Mouse (Mus musculus) embryonic facial prominence, embryonic 10.5 days (tissue): ENCODE data around the gene Naga. TPM values are rescaled to one million over a fixed set of nuclear protein-coding genes. Genes with fewer than 3 reads are reported as not detected.

ENCODE experiments used
- DNase-seq: peaks from one replicate; pipeline ENCODE4 v3.0.0-alpha.2; 2017; ENCODE audit warnings: low spot score
- H3K27ac ChIP-seq: fragments of 300-500 bp; sonication (generic); replicated peaks from 2 replicates; pipeline ENCODE4 v1.5.1; 2016; ENCODE audit warnings: mild to moderate bottlenecking
- H3K27me3 ChIP-seq: fragments of 300-500 bp; sonication (generic); replicated peaks from 2 replicates; pipeline ENCODE4 v1.6.1; 2016; ENCODE audit warnings: low read depth, mild to moderate bottlenecking; ENCODE audit not compliant: poor library complexity, severe bottlenecking
- H3K36me3 ChIP-seq: fragments of 300-500 bp; sonication (generic); replicated peaks from 2 replicates; pipeline ENCODE4 v1.6.1; 2016; ENCODE audit warnings: mild to moderate bottlenecking, moderate library complexity
- H3K4me1 ChIP-seq: fragments of 300-500 bp; sonication (generic); 2 replicates; pipeline ENCODE4 v1.6.1; 2016
- H3K4me3 ChIP-seq: fragments of 300-500 bp; sonication (generic); 2 replicates; pipeline ENCODE4 v1.5.1; 2016; ENCODE audit warnings: mild to moderate bottlenecking, moderate library complexity
- H3K9me3 ChIP-seq: fragments of 300-500 bp; sonication (generic); 2 replicates; pipeline ENCODE4 v1.6.1; 2016; ENCODE audit warnings: mild to moderate bottlenecking
- WGBS: fragments of 180-500 bp; shearing (Covaris S2); methylation state at CpG from one replicate; pipeline ENCODE4 v1.1.7; 2016; 5-methylcytosine and 5-hydroxymethylcytosine counted together
- polyA plus RNA-seq: library from polyadenylated mRNA; unstranded; fragments of >200 nt; fragmentation: Nextera tagmentation; extraction: Ambion mirVana; gene quantifications from 2 replicates; pipeline ENCODE4 v1.2.1, GENCODE M21; 2016

Gene Naga
- polyA plus RNA-seq, 1 experiment from 2014 or later: 19.2 TPM

DNA sequence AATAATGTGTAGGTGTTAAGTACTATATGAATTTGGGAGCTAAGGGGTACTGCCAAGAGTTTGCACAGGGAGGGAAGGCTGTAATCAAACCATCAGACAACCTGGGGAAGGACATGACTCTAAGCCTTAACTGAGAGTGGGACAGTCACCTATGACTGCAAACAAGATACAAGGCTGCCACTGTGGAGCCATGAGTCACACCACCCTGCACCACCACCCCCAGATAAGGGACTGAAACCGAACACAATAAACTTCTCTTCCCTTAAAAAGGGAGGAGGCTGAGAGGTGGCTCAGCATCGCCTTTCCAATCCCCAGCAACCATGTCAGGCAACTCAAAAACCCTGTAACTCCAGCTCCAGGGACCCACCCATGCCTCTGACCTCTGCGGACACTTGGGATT, 12.8 kb upstream of the Naga start:
- H3K4me1 ChIP-seq: peaks cover 35% of the 10 kb centered on the region
- H3K27ac ChIP-seq: no peak overlapping the region
- peaks cover 44% of the 10 kb centered on the region for H3K36me3 ChIP-seq
- DNase-seq: no peak
- WGBS: 85% methylated on average over 3 of the region's 3 CpGs
- H3K4me3 ChIP-seq: no peak overlapping the region
- no peaks in the 10 kb centered on the region for H3K9me3 ChIP-seq
- no peaks in the 10 kb centered on the region for H3K27me3 ChIP-seq

DNA sequence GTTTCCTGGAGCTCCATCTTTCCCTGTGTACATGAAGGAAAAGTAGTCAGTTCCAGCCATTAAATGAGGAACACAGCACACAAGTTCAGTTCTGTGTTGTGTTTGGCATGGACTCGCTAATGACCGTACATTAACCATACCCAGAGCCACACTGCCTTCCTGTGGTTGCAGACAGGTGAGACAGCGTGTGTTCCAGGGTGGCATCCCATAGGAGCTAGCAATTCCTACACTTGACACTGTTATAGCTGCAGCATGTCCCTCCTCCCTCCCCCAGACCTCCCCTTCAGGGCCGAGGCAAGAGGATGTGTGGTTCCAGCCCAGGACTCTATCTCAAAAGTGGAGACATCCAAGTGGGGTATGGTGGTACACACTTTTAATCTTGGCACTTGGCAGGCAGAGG, 11.6 kb upstream of the Naga start:
- Histone ChIP-seq H3K27me3 (no peaks in the 10 kb centered on the region), H3K36me3 (peaks cover 44% of the 10 kb centered on the region), H3K4me1 (peaks cover 36% of the 10 kb centered on the region), H3K9me3 (no peaks in the 10 kb centered on the region), H3K4me3 (no peak overlapping the region), H3K27ac (no peak overlapping the region)
- no peak for DNase-seq
- WGBS: 91% methylated on average over 4 of the region's 4 CpGs

DNA sequence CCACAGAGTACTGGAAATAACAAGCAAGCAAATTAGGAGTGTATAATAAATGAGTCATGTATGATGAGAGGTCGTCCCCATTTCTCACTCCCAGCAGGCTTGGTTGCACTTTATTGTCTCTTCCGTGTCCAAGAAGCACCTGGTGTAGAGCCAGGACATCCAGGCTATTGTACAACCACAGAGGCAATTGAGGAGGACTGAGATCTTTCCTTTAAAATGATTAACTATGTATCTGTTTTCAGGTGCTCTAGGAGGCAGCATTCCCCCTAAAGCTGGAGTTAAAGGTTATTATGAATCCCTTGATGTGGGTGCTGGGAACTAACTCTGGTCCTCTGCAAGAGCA, 10.2 kb upstream of the Naga start:
- peaks cover 44% of the 10 kb centered on the region for H3K36me3 ChIP-seq
- no peak overlapping the region for H3K27ac ChIP-seq
- H3K4me1 ChIP-seq: peaks cover 28% of the 10 kb centered on the region
- no peak for DNase-seq
- H3K9me3 ChIP-seq: no peaks in the 10 kb centered on the region
- no peak overlapping the region for H3K4me3 ChIP-seq
- 91% methylated on average over 2 of the region's 2 CpGs for WGBS
- H3K27me3 ChIP-seq: no peaks in the 10 kb centered on the region

DNA sequence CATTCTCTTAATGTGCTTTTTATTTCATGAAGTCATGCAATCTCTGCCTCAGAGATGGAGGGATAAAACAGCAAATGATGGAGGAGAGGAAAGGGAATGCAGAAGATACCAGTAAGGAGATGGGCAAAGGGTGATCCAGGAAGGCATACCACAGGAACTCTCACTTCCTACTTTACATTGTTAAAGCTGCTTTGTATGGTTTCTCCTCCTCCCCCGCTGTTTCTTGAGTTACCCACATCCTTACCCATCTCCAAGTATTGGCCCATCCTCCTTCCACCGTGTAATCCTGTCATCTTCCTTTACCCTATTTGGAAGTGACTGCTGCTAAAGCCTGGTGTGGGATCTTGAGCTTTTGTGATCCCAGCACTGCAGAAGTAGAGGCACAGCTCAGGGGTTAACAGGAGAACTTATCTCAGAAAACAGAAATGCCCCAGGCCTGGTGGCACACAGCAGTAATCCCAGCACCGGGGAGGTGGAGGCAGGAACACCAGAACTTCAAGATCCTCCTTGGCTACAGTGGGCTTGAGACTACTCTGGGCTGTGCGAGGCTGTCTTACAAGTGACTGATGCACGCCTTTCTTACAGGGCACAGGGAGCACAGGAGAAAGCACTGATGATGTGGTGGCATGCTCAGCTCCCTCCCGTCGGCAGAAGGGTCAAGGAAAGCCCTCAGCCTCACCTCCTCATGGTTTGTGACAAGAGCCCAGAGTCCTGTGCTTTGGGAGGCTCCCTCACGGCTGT, 9.7 kb upstream of the Naga start:
- 87% methylated on average over 8 of the region's 8 CpGs for WGBS
- Histone ChIP-seq H3K9me3 (no peaks in the 10 kb centered on the region), H3K27me3 (no peaks in the 10 kb centered on the region), H3K4me1 (peaks cover 27% of the 10 kb centered on the region), H3K27ac (no peak overlapping the region), H3K4me3 (no peak overlapping the region), H3K36me3 (peaks cover 44% of the 10 kb centered on the region)
- no peak for DNase-seq

DNA sequence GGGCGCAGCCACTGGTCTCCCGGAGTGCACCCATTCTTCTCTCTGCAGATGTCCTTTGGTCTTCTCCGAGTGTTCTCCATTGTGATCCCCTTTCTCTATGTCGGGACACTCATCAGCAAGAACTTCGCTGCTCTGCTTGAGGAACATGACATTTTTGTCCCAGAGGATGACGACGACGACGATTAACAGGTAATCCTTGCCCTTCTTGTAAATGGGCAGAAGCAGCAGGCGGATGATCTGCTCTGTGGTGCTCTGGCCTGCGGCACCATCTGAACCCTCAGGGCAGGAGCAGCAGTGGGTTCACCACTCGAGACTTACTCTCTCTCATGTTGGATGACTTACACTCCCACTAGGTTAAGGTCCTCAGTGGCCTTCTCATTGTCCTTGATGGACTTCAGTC, 9.1 kb upstream of the Naga start:
- Histone ChIP-seq H3K36me3 (peaks cover 44% of the 10 kb centered on the region), H3K27me3 (no peaks in the 10 kb centered on the region), H3K27ac (no peak overlapping the region), H3K4me3 (no peak overlapping the region), H3K4me1 (peaks cover 21% of the 10 kb centered on the region), H3K9me3 (no peaks in the 10 kb centered on the region)
- DNase-seq: no peak
- 93% methylated on average over 12 of the region's 12 CpGs for WGBS

DNA sequence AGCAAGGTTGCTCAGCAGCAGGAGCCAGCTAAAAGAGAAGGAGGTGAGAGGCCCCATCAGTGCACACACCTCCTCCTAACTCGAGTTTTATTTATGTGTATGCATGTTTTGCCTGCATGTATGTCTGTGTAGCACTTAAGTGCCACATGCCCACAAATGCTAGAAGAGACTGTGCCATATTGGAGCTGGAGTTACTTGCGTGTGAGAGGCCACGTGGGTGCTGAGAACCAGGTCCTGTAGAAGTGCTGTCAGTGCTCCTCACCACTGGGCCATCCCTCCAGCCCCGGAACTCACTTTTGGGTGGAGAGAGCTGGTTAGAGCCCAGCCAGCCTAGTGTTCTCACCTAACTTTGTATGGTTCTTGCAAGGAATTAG, 8.6 kb upstream of the Naga start:
- H3K9me3 ChIP-seq: no peaks in the 10 kb centered on the region
- peak overlapping the region; percentile 80 for H3K4me3 ChIP-seq
- no peak overlapping the region for H3K27ac ChIP-seq
- no peak for DNase-seq
- H3K36me3 ChIP-seq: peaks cover 44% of the 10 kb centered on the region
- 80% methylated on average over 4 of the region's 4 CpGs for WGBS
- H3K4me1 ChIP-seq: peaks cover 17% of the 10 kb centered on the region
- peaks cover 1% of the 10 kb centered on the region; the same call in 1 of the 2 replicates for H3K27me3 ChIP-seq

DNA sequence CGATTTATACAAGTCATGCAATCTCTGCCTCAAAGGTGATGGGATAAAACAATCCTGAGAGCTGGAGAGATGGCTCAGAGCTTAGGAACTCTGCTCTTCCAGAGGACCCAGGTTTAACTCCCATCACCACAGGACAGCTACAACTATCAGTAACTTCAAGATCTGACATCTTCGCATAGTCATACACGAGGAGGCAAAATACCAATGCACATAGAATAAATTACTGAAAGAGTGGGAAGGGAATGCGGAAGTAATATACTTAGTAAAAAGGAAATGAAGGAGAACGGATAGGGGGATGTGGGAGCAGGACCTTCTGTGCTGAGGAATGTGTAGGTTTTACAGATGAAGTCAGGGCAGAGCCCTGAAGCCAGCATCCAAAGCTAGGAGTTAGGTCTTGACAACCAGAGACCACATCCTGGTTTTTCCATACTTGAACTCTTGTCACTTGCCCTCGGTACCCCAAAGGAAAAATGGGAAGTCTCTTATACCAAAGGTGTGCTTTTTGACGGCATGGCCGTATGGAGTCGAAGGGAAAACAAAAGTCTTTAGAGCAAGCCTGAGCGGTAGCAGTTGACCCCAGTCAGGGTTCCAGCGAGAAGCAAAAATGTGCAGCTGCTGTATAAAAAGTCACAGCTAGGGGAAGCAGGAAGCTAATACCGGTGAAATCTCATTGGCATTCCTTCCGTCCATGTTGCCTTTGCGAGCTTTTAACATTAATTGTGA, 8.0 kb upstream of the Naga start:
- 70% methylated on average over 14 of the region's 14 CpGs for WGBS
- DNase-seq: no peak
- peaks cover 16% of the 10 kb centered on the region for H3K4me1 ChIP-seq
- peak overlapping the region; percentile 80 for H3K4me3 ChIP-seq
- no peaks in the 10 kb centered on the region for H3K9me3 ChIP-seq
- peaks cover 7% of the 10 kb centered on the region for H3K27me3 ChIP-seq
- H3K36me3 ChIP-seq: peaks cover 44% of the 10 kb centered on the region
- H3K27ac ChIP-seq: peak overlapping the region; percentile 96

DNA sequence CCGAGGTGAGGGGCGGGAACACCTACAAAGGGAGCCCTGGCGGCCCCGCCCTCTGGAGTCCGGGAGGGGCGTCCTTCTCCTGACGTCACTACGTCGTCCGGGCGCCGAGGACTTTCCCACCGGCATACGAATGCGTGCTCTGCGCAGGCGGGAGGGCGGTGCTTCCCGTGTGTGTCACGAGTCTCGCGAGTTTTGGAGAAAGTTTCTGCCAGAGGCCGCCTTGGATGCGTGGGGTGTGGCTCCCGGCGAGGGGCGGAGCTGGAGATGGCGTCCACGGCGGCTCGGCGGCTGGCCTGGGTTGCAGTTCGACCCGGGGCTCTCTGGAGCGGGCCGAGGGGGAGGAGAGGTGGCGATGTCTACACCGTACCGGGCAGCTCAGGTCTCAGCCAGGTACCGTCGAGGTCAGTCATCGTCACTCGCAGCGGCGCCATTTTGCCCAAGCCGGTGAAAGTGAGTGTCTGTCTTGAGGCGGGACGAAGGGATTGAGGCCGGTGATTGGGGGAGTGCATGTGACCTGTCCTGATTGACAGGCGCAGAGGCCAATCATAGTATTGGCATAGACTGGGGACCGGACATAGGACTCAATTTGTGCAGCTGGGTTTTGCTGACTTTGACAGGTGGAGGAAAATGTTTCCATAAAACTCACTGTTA, 7.2 kb upstream of the Naga start:
- DNase-seq: peak; percentile 97
- Histone ChIP-seq H3K27ac (peak overlapping the region; percentile 96), H3K4me1 (peaks cover 24% of the 10 kb centered on the region), H3K4me3 (peak overlapping the region; percentile 80), H3K27me3 (peaks cover 15% of the 10 kb centered on the region), H3K9me3 (no peaks in the 10 kb centered on the region), H3K36me3 (peaks cover 36% of the 10 kb centered on the region)
- WGBS: under 1% methylated on average over 51 of the region's 51 CpGs

DNA sequence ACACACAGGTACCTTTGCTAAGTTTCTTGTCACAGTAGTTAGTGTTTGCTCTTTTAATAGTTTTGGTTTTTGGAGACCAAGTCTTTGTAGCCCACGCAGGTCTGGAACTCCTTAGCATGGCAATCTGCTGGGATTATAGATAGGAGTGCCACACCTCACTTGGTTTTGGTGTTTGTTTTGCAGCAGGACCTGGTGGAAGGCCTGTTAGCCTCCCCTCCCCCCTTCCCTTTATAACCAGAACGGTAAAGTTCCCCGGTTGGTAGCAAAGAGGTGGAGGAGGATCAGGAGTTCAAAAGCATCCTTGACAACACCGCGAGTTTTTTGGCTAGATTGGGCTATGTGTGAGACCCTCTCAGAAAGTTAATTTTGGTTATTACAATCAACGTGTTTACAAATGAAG, 6.2 kb upstream of the Naga start:
- WGBS: 89% methylated on average over 6 of the region's 6 CpGs
- H3K9me3 ChIP-seq: no peaks in the 10 kb centered on the region
- H3K27ac ChIP-seq: no peak overlapping the region; the same call in 1 of the 2 replicates
- no peak for DNase-seq
- peaks cover 24% of the 10 kb centered on the region for H3K27me3 ChIP-seq
- no peak overlapping the region for H3K4me3 ChIP-seq
- peaks cover 27% of the 10 kb centered on the region for H3K36me3 ChIP-seq
- H3K4me1 ChIP-seq: peaks cover 33% of the 10 kb centered on the region

DNA sequence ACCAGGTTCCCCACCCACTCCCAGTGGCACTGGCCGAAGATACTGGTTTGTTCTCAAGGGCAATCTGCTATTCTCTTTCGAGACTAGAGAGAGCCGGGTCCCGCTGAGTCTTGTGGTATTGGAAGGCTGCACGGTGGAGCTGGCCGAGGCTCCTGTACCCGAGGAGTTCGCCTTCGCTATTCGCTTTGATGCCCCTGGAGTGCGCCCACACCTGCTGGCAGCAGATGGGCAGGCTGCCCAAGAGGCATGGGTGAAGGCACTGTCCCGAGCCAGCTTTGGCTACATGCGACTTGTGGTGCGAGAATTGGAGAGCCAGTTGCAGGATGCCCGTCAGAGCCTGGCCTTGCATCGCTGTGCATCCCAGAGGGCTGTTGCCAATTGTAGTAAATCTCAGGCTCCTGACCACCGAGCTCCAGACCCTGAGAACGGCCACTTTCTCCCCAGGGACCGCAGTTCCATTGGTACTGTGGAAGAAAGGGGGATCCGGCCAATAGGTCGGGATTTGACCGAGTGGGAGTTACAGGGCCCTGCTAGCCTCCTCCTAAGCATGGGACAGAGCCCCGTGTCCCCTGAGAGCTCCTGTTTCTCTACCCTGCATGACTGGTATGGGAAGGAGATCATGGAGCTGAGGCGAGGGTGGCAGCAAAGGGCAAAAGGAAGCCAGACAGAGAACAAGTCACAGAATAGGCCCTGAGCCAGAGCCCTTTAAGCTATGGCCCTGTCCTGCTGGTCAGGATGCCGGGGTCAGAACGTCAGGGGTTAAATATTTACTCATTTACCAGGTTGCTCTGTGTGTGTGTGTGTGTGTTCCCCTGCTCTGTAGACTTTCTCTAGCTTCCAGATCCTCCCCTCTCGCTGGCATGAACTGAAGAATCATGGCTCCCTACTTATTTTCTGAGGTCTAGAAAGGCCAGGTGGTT, 4.9 kb upstream of the Naga start:
- H3K27ac ChIP-seq: peak overlapping the region; percentile 41
- peaks cover 13% of the 10 kb centered on the region for H3K36me3 ChIP-seq
- 93% methylated on average over 27 of the region's 27 CpGs for WGBS
- H3K9me3 ChIP-seq: no peaks in the 10 kb centered on the region
- peaks cover 31% of the 10 kb centered on the region for H3K27me3 ChIP-seq
- DNase-seq: no peak
- no peak overlapping the region for H3K4me3 ChIP-seq
- peaks cover 45% of the 10 kb centered on the region for H3K4me1 ChIP-seq

DNA sequence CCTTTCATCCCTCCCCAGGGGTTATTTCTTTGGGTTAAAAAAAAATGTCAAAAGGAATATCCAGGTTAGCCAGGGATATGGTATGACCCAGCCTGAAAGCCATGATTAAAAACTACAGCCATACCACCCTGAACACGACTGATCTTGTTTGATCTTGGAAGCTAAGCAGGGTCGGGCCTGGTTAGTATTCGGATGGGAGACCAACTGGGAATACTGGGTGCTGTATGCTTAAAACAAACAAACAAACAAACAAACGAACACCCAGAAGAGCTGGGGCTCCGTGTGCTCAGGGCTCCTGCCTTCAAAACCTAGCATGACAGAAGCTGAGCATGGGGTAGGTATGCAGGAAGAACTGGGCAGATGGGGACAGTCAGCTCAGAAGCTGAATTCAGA, 3.8 kb upstream of the Naga start:
- DNase-seq: no peak
- Histone ChIP-seq H3K9me3 (no peaks in the 10 kb centered on the region), H3K4me3 (no peak overlapping the region; the same call in 1 of the 2 replicates), H3K36me3 (0 out of 2 replicates have a peak, but pooled peaks cover 3% of the 10 kb centered on the region), H3K4me1 (peaks cover 55% of the 10 kb centered on the region), H3K27ac (no peak overlapping the region), H3K27me3 (peaks cover 31% of the 10 kb centered on the region)
- WGBS: 74% methylated on average over 5 of the region's 5 CpGs
